Mouse (Mus musculus): ENCODE results near the gene Ppp6r2. TPM values are rescaled to one million over a fixed set of nuclear protein-coding genes. Genes with fewer than 3 reads are reported as not detected.

Gene Ppp6r2
- polyA plus RNA-seq, 1 experiment = 49.8 TPM

DNA sequence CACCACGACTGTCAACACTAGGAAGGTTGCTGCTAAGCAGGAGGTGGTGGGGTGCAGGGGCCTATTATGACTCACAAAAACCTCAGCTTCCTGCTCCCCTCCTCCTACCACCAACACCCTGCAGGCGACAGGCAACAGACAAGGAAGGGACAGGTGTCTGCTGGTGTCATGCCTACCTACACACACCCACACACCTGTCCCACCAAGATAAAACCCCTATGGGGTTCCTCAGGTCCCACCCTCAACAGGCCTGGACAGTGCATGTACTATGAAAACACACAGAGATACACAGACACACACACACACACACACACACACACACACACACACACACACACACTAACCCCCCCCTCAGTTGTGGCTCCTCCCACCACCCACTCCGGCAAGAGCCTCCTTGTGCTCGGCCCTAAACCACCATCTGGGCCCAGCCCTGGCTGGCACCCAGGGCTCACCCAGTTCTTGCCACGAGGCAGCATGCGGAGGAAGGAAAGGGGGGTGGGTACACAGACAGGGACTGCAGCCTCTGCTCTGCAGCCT lies 98.7 kb downstream of the Ppp6r2 start:
- H3K4me3 ChIP-seq (ENCODE audit: control insufficient read depth, low read depth, low read length) = no peak overlapping the region
- H3K27ac ChIP-seq (ENCODE audit: control insufficient read depth, insufficient read depth, low read depth, low read length) = no peak overlapping the region
- no peaks in the 10 kb centered on the region for H3K27me3 ChIP-seq (ENCODE audit: control insufficient read depth, insufficient read depth, low read length)
- H3K4me1 ChIP-seq (ENCODE audit: control insufficient read depth, insufficient read depth, low read length) = peaks cover 9% of the 10 kb centered on the region
- no peaks in the 10 kb centered on the region; the same call in 1 of the 2 replicates for H3K36me3 ChIP-seq (ENCODE audit: control insufficient read depth, insufficient read depth, low read length)
- TF ChIP-seq CTCF (IDR thresholded peaks at IDR 0.05; ENCODE audit: control insufficient read depth, insufficient read depth, insufficient replicate concordance, low read depth, low read length) (no peak), POLR2A (IDR thresholded peaks at IDR 0.05; ENCODE audit: control insufficient read depth, low read depth, low read length) (no peak)

GRCm38 (mm10) chr15:89313359-89313758 lies 102.0 kb downstream of the Ppp6r2 start:
- Histone ChIP-seq H3K27me3 (ENCODE audit: control insufficient read depth, insufficient read depth, low read length) (no peaks in the 10 kb centered on the region), H3K4me3 (ENCODE audit: control insufficient read depth, low read depth, low read length) (no peak overlapping the region), H3K4me1 (ENCODE audit: control insufficient read depth, insufficient read depth, low read length) (peaks cover 16% of the 10 kb centered on the region), H3K36me3 (ENCODE audit: control insufficient read depth, insufficient read depth, low read length) (no peaks in the 10 kb centered on the region), H3K27ac (ENCODE audit: control insufficient read depth, insufficient read depth, low read depth, low read length) (no peak overlapping the region)
- TF ChIP-seq POLR2A (IDR thresholded peaks at IDR 0.05; ENCODE audit: control insufficient read depth, low read depth, low read length) (no peak), CTCF (IDR thresholded peaks at IDR 0.05; ENCODE audit: control insufficient read depth, insufficient read depth, insufficient replicate concordance, low read depth, low read length) (no peak)

GRCm38 (mm10) chr15:89314107-89314506 lies 102.8 kb downstream of the Ppp6r2 start:
- Histone ChIP-seq H3K27me3 (ENCODE audit: control insufficient read depth, insufficient read depth, low read length) (no peaks in the 10 kb centered on the region), H3K4me3 (ENCODE audit: control insufficient read depth, low read depth, low read length) (peak overlapping the region; percentile 98), H3K4me1 (ENCODE audit: control insufficient read depth, insufficient read depth, low read length) (peaks cover 16% of the 10 kb centered on the region), H3K36me3 (ENCODE audit: control insufficient read depth, insufficient read depth, low read length) (no peaks in the 10 kb centered on the region), H3K27ac (ENCODE audit: control insufficient read depth, insufficient read depth, low read depth, low read length) (no peak overlapping the region)
- TF ChIP-seq POLR2A (IDR thresholded peaks at IDR 0.05; ENCODE audit: control insufficient read depth, low read depth, low read length) (no peak), CTCF (IDR thresholded peaks at IDR 0.05; ENCODE audit: control insufficient read depth, insufficient read depth, insufficient replicate concordance, low read depth, low read length) (no peak)

DNA sequence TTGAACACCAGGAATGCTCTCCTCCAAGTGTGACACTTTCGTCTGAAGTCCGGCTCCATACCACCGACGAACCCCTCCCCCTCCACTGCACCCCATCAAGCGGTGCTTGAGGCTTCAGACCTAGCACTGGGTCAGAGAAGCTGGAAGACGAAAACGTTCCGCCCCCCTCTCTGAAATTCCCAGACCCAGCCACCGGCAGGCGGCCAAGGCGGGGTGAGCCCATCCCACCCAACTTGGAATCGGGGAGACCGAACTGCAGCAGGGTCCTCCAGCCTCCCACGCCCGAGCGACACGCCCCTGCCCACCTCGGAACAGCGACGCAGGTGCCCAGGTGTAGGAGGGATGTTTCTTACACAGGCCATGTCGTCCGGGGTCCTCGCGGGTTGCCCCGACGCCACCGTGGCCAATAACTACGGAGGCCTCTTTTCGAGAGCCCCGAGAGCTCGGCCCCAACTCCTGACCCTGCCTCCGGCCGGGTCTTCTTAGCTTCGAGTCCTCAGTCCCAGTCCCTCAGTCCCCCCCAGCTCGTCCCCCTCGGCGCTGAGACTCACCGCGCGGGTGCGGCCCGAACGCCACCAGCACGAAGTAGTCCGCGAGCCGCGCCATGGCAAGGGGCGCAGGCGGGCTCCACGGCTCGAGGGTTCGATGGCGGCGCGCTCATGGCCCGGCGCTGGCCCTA lies 103.3 kb downstream of the Ppp6r2 start:
- H3K4me1 ChIP-seq (ENCODE audit: control insufficient read depth, insufficient read depth, low read length) = peaks cover 16% of the 10 kb centered on the region
- TF ChIP-seq POLR2A (IDR thresholded peaks at IDR 0.05; ENCODE audit: control insufficient read depth, low read depth, low read length) (no peak), CTCF (IDR thresholded peaks at IDR 0.05; ENCODE audit: control insufficient read depth, insufficient read depth, insufficient replicate concordance, low read depth, low read length) (no peak)
- H3K27me3 ChIP-seq (ENCODE audit: control insufficient read depth, insufficient read depth, low read length) = no peaks in the 10 kb centered on the region
- H3K36me3 ChIP-seq (ENCODE audit: control insufficient read depth, insufficient read depth, low read length) = no peaks in the 10 kb centered on the region
- H3K27ac ChIP-seq (ENCODE audit: control insufficient read depth, insufficient read depth, low read depth, low read length) = peak overlapping the region; percentile 76
- H3K4me3 ChIP-seq (ENCODE audit: control insufficient read depth, low read depth, low read length) = peak overlapping the region; percentile 98

GRCm38 (mm10) chr15:89315190-89315731 lies 103.9 kb downstream of the Ppp6r2 start, which contains the start of gene Sbf1:
Gene Sbf1 (minus strand): TSS chr15:89315311.
- H3K4me1 ChIP-seq (ENCODE audit: control insufficient read depth, insufficient read depth, low read length) = peaks cover 16% of the 10 kb centered on the region
- TF ChIP-seq POLR2A (IDR thresholded peaks at IDR 0.05; ENCODE audit: control insufficient read depth, low read depth, low read length) = peak; percentile 86
- TF ChIP-seq CTCF (IDR thresholded peaks at IDR 0.05; ENCODE audit: control insufficient read depth, insufficient read depth, insufficient replicate concordance, low read depth, low read length) = no peak
- no peaks in the 10 kb centered on the region for H3K36me3 ChIP-seq (ENCODE audit: control insufficient read depth, insufficient read depth, low read length)
- no peaks in the 10 kb centered on the region for H3K27me3 ChIP-seq (ENCODE audit: control insufficient read depth, insufficient read depth, low read length)
- H3K4me3 ChIP-seq (ENCODE audit: control insufficient read depth, low read depth, low read length) = peak within 1 kb of the TSS; percentile 98
- H3K27ac ChIP-seq (ENCODE audit: control insufficient read depth, insufficient read depth, low read depth, low read length) = peak within 1 kb of the TSS; percentile 93

DNA sequence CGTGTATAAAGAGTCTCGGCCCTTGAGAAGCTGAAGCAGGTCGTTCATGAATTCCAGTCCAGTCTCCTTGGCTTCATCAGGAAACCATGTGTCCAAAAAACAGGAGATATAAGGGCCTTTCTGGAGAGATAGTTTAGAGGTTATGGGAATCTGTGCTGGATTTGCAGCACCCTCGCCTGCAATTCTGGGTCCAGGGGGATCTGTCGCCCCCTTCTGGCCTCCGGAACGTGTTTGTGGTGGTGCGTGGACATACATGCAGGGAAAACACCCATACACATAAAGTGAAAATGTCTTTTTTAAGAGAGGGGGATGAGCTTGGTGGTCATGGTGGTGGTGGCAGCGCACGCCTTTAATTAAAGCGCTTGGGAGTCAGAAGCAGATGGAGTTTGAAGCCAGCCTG lies 104.8 kb downstream of the Ppp6r2 start:
- Histone ChIP-seq H3K4me3 (ENCODE audit: control insufficient read depth, low read depth, low read length) (no peak overlapping the region), H3K27me3 (ENCODE audit: control insufficient read depth, insufficient read depth, low read length) (no peaks in the 10 kb centered on the region), H3K27ac (ENCODE audit: control insufficient read depth, insufficient read depth, low read depth, low read length) (no peak overlapping the region), H3K36me3 (ENCODE audit: control insufficient read depth, insufficient read depth, low read length) (no peaks in the 10 kb centered on the region), H3K4me1 (ENCODE audit: control insufficient read depth, insufficient read depth, low read length) (peaks cover 16% of the 10 kb centered on the region)
- TF ChIP-seq POLR2A (IDR thresholded peaks at IDR 0.05; ENCODE audit: control insufficient read depth, low read depth, low read length) = no peak
- TF ChIP-seq CTCF (IDR thresholded peaks at IDR 0.05; ENCODE audit: control insufficient read depth, insufficient read depth, insufficient replicate concordance, low read depth, low read length) = no peak

GRCm38 (mm10) chr15:89321264-89321663 lies 109.9 kb downstream of the Ppp6r2 start:
- TF ChIP-seq CTCF (IDR thresholded peaks at IDR 0.05; ENCODE audit: control insufficient read depth, insufficient read depth, insufficient replicate concordance, low read depth, low read length) (no peak), POLR2A (IDR thresholded peaks at IDR 0.05; ENCODE audit: control insufficient read depth, low read depth, low read length) (no peak)
- Histone ChIP-seq H3K27ac (ENCODE audit: control insufficient read depth, insufficient read depth, low read depth, low read length) (no peak overlapping the region), H3K36me3 (ENCODE audit: control insufficient read depth, insufficient read depth, low read length) (no peaks in the 10 kb centered on the region), H3K4me3 (ENCODE audit: control insufficient read depth, low read depth, low read length) (no peak overlapping the region), H3K4me1 (ENCODE audit: control insufficient read depth, insufficient read depth, low read length) (peaks cover 5% of the 10 kb centered on the region), H3K27me3 (ENCODE audit: control insufficient read depth, insufficient read depth, low read length) (no peaks in the 10 kb centered on the region)

Measured in testis, adult 2 months (tissue).